Mouse (Mus musculus): Measurements from ENCODE around the gene Cerk. TPM values are rescaled to one million over a fixed set of nuclear protein-coding genes. Genes with fewer than 3 reads are reported as not detected.

Gene Cerk
- polyA plus RNA-seq, 1 experiment from 2014 or later: 11.4 TPM

DNA sequence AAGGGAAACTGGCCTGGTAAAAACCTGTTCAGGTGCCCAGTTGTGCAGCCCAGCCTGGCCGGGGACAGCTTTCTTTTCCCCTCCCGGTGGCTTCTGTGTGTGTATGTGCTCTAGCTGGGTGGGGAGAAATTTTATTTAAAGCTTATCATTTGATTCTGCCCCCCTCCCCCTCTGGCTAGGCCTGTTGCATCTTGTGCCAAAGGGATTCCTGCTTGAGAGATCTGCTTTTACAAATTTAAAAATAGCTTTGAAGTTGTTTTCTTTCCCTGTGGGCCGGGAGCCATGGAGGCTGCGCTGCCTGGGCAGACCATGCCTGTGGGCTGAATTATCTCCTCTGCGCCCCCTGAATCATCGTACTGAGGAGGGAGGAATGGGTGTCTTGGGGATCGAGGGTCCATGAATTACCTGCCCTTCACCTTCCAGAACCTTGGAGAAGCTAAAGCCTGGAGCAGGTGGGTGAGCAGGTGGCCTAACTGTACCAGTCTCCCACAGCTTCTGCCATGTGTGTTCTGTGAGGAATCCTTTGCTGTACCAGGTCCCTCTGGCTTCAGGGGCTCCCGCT is 76.2 kb downstream of the Cerk start:
- H3K9me3 ChIP-seq (replicated peaks; ENCODE audit: control insufficient read depth, low read length): no peaks in the 10 kb centered on the region
- peaks cover 23% of the 10 kb centered on the region for H3K4me1 ChIP-seq (ENCODE audit: control insufficient read depth, insufficient read depth, low read length)
- no peak overlapping the region for H3K9ac ChIP-seq (ENCODE audit: low read length)
- no peaks in the 10 kb centered on the region for H3K27me3 ChIP-seq (ENCODE audit: control insufficient read depth, insufficient read depth, low read length)
- ATAC-seq (ENCODE audit: insufficient read depth, low FRiP score): no peak
- WGBS: 75% methylated on average over 8 of the region's 8 CpGs
- H3K27ac ChIP-seq (ENCODE audit: low read length): no peak overlapping the region
- no peak overlapping the region for H3K4me3 ChIP-seq (replicated peaks; ENCODE audit: low read length)
- no peak overlapping the region for H3K4me2 ChIP-seq (ENCODE audit: low read depth, low read length)
- H3K36me3 ChIP-seq (ENCODE audit: control insufficient read depth, insufficient read depth, low read length): no peaks in the 10 kb centered on the region

DNA sequence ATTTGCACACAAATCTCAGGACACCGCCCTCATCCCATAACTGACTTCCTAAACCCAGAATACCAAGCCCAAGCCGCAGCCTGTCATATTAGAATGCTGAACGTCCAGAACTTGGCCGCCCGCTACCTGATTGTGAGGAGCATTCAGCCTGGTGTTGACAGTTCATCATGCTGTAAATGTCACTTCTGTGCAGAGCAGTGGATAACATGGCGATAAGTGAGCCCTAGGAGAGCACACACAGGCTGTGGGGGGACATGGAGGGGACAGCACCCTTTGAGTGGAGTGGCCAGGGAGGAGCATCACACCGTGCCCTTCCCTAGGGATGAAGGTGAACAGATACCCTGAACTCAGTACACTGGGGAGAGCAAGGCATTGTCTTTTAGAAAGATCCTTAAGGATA is 76.7 kb downstream of the Cerk start:
- WGBS: 79% methylated on average over 7 of the region's 7 CpGs
- Histone ChIP-seq H3K9me3 (replicated peaks; ENCODE audit: control insufficient read depth, low read length) (no peaks in the 10 kb centered on the region), H3K27ac (ENCODE audit: low read length) (no peak overlapping the region)

DNA sequence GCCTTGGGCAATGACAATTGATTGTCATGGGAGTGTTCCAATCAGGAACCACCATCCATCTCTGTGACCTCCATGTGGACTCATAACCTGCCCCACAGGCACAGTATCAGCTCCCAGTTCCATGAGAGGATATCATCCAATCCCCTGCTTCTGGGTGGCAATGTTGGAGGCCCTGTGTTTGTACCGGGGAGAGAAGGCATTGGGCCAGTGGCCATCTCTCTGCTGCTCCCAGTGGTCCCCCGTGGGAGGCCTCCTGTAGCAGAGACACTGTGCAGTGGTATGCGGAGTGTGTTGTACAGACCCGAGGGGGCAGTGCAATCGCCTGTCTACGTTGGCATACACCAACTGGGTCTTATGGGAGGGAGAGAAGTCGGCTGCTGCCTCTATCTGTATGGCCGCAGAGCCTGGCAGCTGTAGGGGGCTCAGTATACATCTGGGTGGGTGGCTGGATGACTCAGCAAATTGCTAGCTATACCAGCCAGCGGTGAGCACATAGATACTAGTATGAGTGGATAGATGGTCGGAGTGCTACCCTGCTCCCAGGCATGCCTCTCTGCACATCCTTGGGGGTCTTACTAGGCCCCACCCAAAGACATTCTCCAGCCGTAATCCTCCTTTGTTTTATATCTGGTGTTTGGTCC is 78.0 kb downstream of the Cerk start:
- Histone ChIP-seq H3K4me1 (ENCODE audit: control insufficient read depth, insufficient read depth, low read length) (peaks cover 14% of the 10 kb centered on the region), H3K27ac (ENCODE audit: low read length) (no peak overlapping the region), H3K9me3 (replicated peaks; ENCODE audit: control insufficient read depth, low read length) (no peaks in the 10 kb centered on the region), H3K4me2 (ENCODE audit: low read depth, low read length) (no peak overlapping the region), H3K9ac (ENCODE audit: low read length) (no peak overlapping the region), H3K4me3 (replicated peaks; ENCODE audit: low read length) (no peak overlapping the region), H3K27me3 (ENCODE audit: control insufficient read depth, insufficient read depth, low read length) (no peaks in the 10 kb centered on the region), H3K36me3 (ENCODE audit: control insufficient read depth, insufficient read depth, low read length) (no peaks in the 10 kb centered on the region)
- no peak for ATAC-seq (ENCODE audit: insufficient read depth, low FRiP score)
- WGBS: 82% methylated on average over 11 of the region's 11 CpGs

More for the DNA sequence above, 76.7 kb downstream of the Cerk start:
- Histone ChIP-seq H3K27me3 (ENCODE audit: control insufficient read depth, insufficient read depth, low read length) (no peaks in the 10 kb centered on the region), H3K36me3 (ENCODE audit: control insufficient read depth, insufficient read depth, low read length) (no peaks in the 10 kb centered on the region), H3K9ac (ENCODE audit: low read length) (no peak overlapping the region), H3K4me3 (replicated peaks; ENCODE audit: low read length) (no peak overlapping the region), H3K4me2 (ENCODE audit: low read depth, low read length) (no peak overlapping the region), H3K4me1 (ENCODE audit: control insufficient read depth, insufficient read depth, low read length) (peaks cover 23% of the 10 kb centered on the region)
- no peak for ATAC-seq (ENCODE audit: insufficient read depth, low FRiP score)

DNA sequence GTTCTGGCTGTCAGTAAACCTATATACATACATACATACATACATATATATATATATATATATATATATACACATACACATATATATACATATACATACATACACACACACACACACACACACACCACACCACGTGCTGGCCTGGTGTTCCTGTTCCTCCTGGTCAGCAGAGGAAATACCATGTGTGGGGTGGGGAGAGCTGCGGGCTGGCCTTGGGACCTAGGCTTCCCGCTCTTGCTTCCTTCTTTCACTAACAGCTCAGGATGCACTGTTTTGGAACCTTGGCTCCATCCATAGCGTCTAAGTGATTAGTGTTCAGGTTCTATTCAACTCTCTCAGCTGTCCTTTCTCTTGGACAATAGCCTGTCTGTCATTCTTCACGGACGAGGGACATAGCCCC is 80.2 kb downstream of the Cerk start:
- 78% methylated on average over 6 of the region's 6 CpGs for WGBS
- H3K4me1 ChIP-seq (ENCODE audit: control insufficient read depth, insufficient read depth, low read length): peaks cover 7% of the 10 kb centered on the region; the same call in 1 of the 2 replicates
- H3K4me2 ChIP-seq (ENCODE audit: low read depth, low read length): no peak overlapping the region
- H3K36me3 ChIP-seq (ENCODE audit: control insufficient read depth, insufficient read depth, low read length): no peaks in the 10 kb centered on the region; the same call in 1 of the 2 replicates
- H3K9ac ChIP-seq (ENCODE audit: low read length): no peak overlapping the region
- no peak overlapping the region for H3K4me3 ChIP-seq (replicated peaks; ENCODE audit: low read length)
- ATAC-seq (ENCODE audit: insufficient read depth, low FRiP score): no peak
- H3K27ac ChIP-seq (ENCODE audit: low read length): no peak overlapping the region
- no peaks in the 10 kb centered on the region for H3K9me3 ChIP-seq (replicated peaks; ENCODE audit: control insufficient read depth, low read length)
- H3K27me3 ChIP-seq (ENCODE audit: control insufficient read depth, insufficient read depth, low read length): no peaks in the 10 kb centered on the region

- no peak overlapping the region for H3K4me2 ChIP-seq (ENCODE audit: low read depth, low read length)
- H3K9me3 ChIP-seq (replicated peaks; ENCODE audit: control insufficient read depth, low read length): no peaks in the 10 kb centered on the region
- no peak overlapping the region for H3K27ac ChIP-seq (ENCODE audit: low read length)
- no peaks in the 10 kb centered on the region for H3K27me3 ChIP-seq (ENCODE audit: control insufficient read depth, insufficient read depth, low read length)
- peak; percentile 64 for ATAC-seq (ENCODE audit: insufficient read depth, low FRiP score)
- WGBS: 76% methylated on average over 7 of the region's 7 CpGs
- H3K4me3 ChIP-seq (replicated peaks; ENCODE audit: low read length): no peak overlapping the region
- no peak overlapping the region for H3K9ac ChIP-seq (ENCODE audit: low read length)
- H3K36me3 ChIP-seq (ENCODE audit: control insufficient read depth, insufficient read depth, low read length): no peaks in the 10 kb centered on the region; the same call in 1 of the 2 replicates
- peaks cover 7% of the 10 kb centered on the region; the same call in 1 of the 2 replicates for H3K4me1 ChIP-seq (ENCODE audit: control insufficient read depth, insufficient read depth, low read length)
These were observed 80.6 kb downstream of the Cerk start for GRCm38 (mm10) chr15:86105345-86105697.

- H3K4me1 ChIP-seq (ENCODE audit: control insufficient read depth, insufficient read depth, low read length): peaks cover 7% of the 10 kb centered on the region; the same call in 1 of the 2 replicates
- ATAC-seq (ENCODE audit: insufficient read depth, low FRiP score): no peak
- WGBS: 89% methylated on average over 19 of the region's 19 CpGs
- H3K36me3 ChIP-seq (ENCODE audit: control insufficient read depth, insufficient read depth, low read length): no peaks in the 10 kb centered on the region; the same call in 1 of the 2 replicates
- no peaks in the 10 kb centered on the region for H3K27me3 ChIP-seq (ENCODE audit: control insufficient read depth, insufficient read depth, low read length)
- H3K4me3 ChIP-seq (replicated peaks; ENCODE audit: low read length): no peak overlapping the region
- no peak overlapping the region for H3K9ac ChIP-seq (ENCODE audit: low read length)
- no peak overlapping the region for H3K27ac ChIP-seq (ENCODE audit: low read length)
- H3K4me2 ChIP-seq (ENCODE audit: low read depth, low read length): no peak overlapping the region
- H3K9me3 ChIP-seq (replicated peaks; ENCODE audit: control insufficient read depth, low read length): no peaks in the 10 kb centered on the region
These were observed 81.3 kb downstream of the Cerk start for GRCm38 (mm10) chr15:86104401-86105344.

- Histone ChIP-seq H3K27ac (ENCODE audit: low read length) (no peak overlapping the region), H3K4me1 (ENCODE audit: control insufficient read depth, insufficient read depth, low read length) (peaks cover 3% of the 10 kb centered on the region; the same call in 1 of the 2 replicates), H3K4me3 (replicated peaks; ENCODE audit: low read length) (no peak overlapping the region), H3K4me2 (ENCODE audit: low read depth, low read length) (no peak overlapping the region), H3K27me3 (ENCODE audit: control insufficient read depth, insufficient read depth, low read length) (no peaks in the 10 kb centered on the region), H3K36me3 (ENCODE audit: control insufficient read depth, insufficient read depth, low read length) (no peaks in the 10 kb centered on the region; the same call in 1 of the 2 replicates), H3K9ac (ENCODE audit: low read length) (no peak overlapping the region), H3K9me3 (replicated peaks; ENCODE audit: control insufficient read depth, low read length) (no peaks in the 10 kb centered on the region)
- no peak for ATAC-seq (ENCODE audit: insufficient read depth, low FRiP score)
- WGBS: 85% methylated on average over 15 of the region's 15 CpGs
These were observed 83.6 kb downstream of the Cerk start for GRCm38 (mm10) chr15:86102308-86102707.

- Histone ChIP-seq H3K4me1 (ENCODE audit: control insufficient read depth, insufficient read depth, low read length) (peaks cover 2% of the 10 kb centered on the region; the same call in 1 of the 2 replicates), H3K36me3 (ENCODE audit: control insufficient read depth, insufficient read depth, low read length) (no peaks in the 10 kb centered on the region; the same call in 1 of the 2 replicates), H3K27me3 (ENCODE audit: control insufficient read depth, insufficient read depth, low read length) (no peaks in the 10 kb centered on the region), H3K27ac (ENCODE audit: low read length) (no peak overlapping the region), H3K4me3 (replicated peaks; ENCODE audit: low read length) (no peak overlapping the region), H3K9me3 (replicated peaks; ENCODE audit: control insufficient read depth, low read length) (no peaks in the 10 kb centered on the region), H3K9ac (ENCODE audit: low read length) (no peak overlapping the region), H3K4me2 (ENCODE audit: low read depth, low read length) (no peak overlapping the region)
- no peak for ATAC-seq (ENCODE audit: insufficient read depth, low FRiP score)
- 85% methylated on average over 9 of the region's 9 CpGs for WGBS
These were observed 84.4 kb downstream of the Cerk start for GRCm38 (mm10) chr15:86101585-86101984.

DNA sequence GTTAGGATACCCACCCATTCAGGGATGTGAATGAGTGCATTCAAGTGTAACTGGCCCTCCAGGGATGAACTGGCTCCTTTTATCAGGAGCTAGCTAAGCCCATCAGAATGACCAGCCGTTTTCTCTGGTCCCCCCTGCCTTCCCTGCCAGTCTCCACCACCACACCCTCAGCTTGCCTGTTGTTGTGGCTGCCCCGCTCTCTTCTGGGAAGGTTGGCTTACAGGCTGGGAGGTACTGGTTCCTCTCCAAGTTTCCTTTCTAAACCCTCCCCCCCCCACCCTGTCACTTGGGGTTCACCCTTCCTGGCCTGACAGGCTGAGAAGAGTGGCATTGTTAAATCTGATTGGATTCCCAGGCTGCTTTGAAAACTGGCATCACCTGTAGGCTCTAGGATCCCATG is 88.1 kb downstream of the Cerk start:
- H3K27ac ChIP-seq (ENCODE audit: low read length): no peak overlapping the region
- H3K9me3 ChIP-seq (replicated peaks; ENCODE audit: control insufficient read depth, low read length): no peaks in the 10 kb centered on the region
- no peak overlapping the region for H3K4me2 ChIP-seq (ENCODE audit: low read depth, low read length)
- peaks cover 20% of the 10 kb centered on the region for H3K4me1 ChIP-seq (ENCODE audit: control insufficient read depth, insufficient read depth, low read length)
- no peak for ATAC-seq (ENCODE audit: insufficient read depth, low FRiP score)
- H3K4me3 ChIP-seq (replicated peaks; ENCODE audit: low read length): no peak overlapping the region
- no peaks in the 10 kb centered on the region; the same call in 1 of the 2 replicates for H3K36me3 ChIP-seq (ENCODE audit: control insufficient read depth, insufficient read depth, low read length)
- 72% methylated on average over 2 of the region's 2 CpGs for WGBS
- H3K9ac ChIP-seq (ENCODE audit: low read length): no peak overlapping the region
- no peaks in the 10 kb centered on the region for H3K27me3 ChIP-seq (ENCODE audit: control insufficient read depth, insufficient read depth, low read length)
